ENCODE assay signal across 10 mouse cellular contexts in the genomic region with DNA sequence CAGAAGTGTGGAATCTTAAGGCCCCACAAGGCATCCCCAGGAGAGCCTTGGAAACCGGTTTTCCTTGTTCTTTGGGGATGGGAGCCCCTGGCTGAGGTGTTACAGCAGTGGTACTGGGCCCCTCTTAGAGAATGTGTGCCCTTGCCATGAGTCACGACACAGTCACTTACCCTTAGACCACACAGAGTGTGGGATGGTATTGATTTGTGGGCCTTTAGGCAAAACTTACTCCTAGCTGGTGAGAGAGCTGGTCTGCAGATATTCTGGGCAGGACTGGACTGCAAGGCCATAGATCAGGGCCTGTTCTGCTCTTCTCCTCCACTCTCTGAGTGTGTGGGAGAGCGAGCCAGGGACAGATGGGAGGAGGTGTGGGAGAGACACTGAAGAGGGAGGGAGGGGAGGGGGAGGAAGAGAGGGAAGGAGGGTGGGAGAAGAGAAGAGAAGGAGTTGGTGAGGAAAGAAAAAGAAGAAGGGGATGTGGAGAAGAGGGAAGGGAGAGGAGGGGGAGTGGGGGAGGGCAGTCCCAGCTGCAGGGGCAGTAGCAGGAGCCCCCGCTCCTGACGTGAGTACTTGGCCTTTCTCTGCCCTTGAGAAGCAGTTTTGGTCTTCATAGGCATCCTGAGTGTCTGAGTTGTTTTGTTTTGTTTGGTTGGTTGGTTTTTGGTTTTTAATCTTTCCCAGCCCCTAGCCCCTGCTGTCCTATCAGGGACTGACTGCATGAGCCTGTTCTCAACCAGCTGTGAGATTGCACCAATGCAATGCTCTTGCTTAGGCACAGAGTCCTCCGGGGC. TPM values are rescaled to one million over a fixed set of nuclear protein-coding genes. Genes with fewer than 3 reads are reported as not detected.
DNase-seq lines count a peak whose midpoint lies in the region; ATAC-seq and TF ChIP-seq lines count a peak whose summit lies in the region.
"Had no signal": no experiment of that assay in that cellular context is flagged by ENCODE, and none has a peak within 500 bp of the region (broad histone marks: within the 10 kb centered on the region; RNA-seq: fewer than 3 reads in every experiment).

No protein-coding gene starts in this region.

- intact Hi-C loops in heart, postnatal 25 days (cut with DNase I) = no loop called here

- H3K36me3 ChIP-seq in heart, embryonic 15.5 days = no peaks in the 10 kb centered on the region
- no peaks in the 10 kb centered on the region for H3K36me3 ChIP-seq in kidney, postnatal 0 days (ENCODE audit: insufficient read depth, low read length)
- H3K36me3 ChIP-seq in thymus, adult 2 months (ENCODE audit: control insufficient read depth, insufficient read depth, low read length) = no peaks in the 10 kb centered on the region

- TF ChIP-seq CTCF in kidney, postnatal 0 days (IDR thresholded peaks at IDR 0.05; ENCODE audit: low read depth) = no peak
- TF ChIP-seq CTCF in thymus, adult 2 months (IDR thresholded peaks at IDR 0.05; ENCODE audit: borderline replicate concordance, control insufficient read depth, extremely low read depth, insufficient read depth, low read length, poor library complexity) = no peak

- no peaks in the 10 kb centered on the region for H3K27me3 ChIP-seq in heart, embryonic 15.5 days
- H3K27me3 ChIP-seq in kidney, postnatal 0 days (ENCODE audit: insufficient read depth, low read length) = no peaks in the 10 kb centered on the region
- H3K27me3 ChIP-seq in thymus, adult 2 months (ENCODE audit: control insufficient read depth, insufficient read depth, low read length) = no peaks in the 10 kb centered on the region

- H3K4me3 ChIP-seq in heart, embryonic 15.5 days = no peak overlapping the region
- no peak overlapping the region for H3K4me3 ChIP-seq in kidney, postnatal 0 days (replicated peaks; ENCODE audit: low read depth, low read length)
- H3K4me3 ChIP-seq in thymus, adult 2 months (ENCODE audit: control insufficient read depth, insufficient read depth, low read length) = no peak overlapping the region

- no peak for DNase-seq in heart, postnatal 25 days (ENCODE audit: low spot score)
- DNase-seq in urinary bladder, postnatal 14 days (ENCODE audit: low spot score) = peak; percentile 38
- DNase-seq in urinary bladder, postnatal 36 days (ENCODE audit: low spot score in 2 of 2) = no peak
- peak; percentile 81 for DNase-seq in kidney, postnatal 0 days (ENCODE audit: low spot score)
- DNase-seq in testis, postnatal 14 days (ENCODE audit: low spot score) = peak; percentile 62
- DNase-seq in thymus, adult 2 months = no peak
- DNase-seq in B cell, adult 2 months = no peak
- DNase-seq: right cerebral cortex, postnatal 25 days; thymus, postnatal 36 days had no signal

- H3K9ac ChIP-seq in heart, embryonic 15.5 days = no peak overlapping the region
- H3K9ac ChIP-seq in kidney, postnatal 0 days (ENCODE audit: low read depth, low read length) = no peak overlapping the region

- no peak for TF ChIP-seq POLR2A in thymus, adult 2 months (IDR thresholded peaks at IDR 0.05; ENCODE audit: control insufficient read depth, extremely low read depth, insufficient read depth, low read length, poor library complexity)

- H3K27ac ChIP-seq in heart, embryonic 15.5 days = peak overlapping the region; percentile 24; the same call in 1 of the 2 replicates
- H3K27ac ChIP-seq in kidney, postnatal 0 days = peak overlapping the region; percentile 60
- H3K27ac ChIP-seq in thymus, adult 2 months (ENCODE audit: control insufficient read depth, insufficient read depth, low read length) = no peak overlapping the region

- ATAC-seq in heart, embryonic 15.5 days (replicated peaks; ENCODE audit: insufficient number of reproducible peaks, insufficient read depth, low FRiP score, low read depth) = no peak
- ATAC-seq in kidney, postnatal 0 days (replicated peaks; ENCODE audit: low FRiP score, low read depth) = peak; percentile 85

- H3K9me3 ChIP-seq in heart, embryonic 15.5 days (replicated peaks) = no peaks in the 10 kb centered on the region
- no peaks in the 10 kb centered on the region for H3K9me3 ChIP-seq in kidney, postnatal 0 days (replicated peaks; ENCODE audit: low read length)

- 48% methylated on average over 6 of the region's 6 CpGs for WGBS in heart, embryonic 15.5 days
- WGBS in kidney, postnatal 0 days = 22% methylated on average over 5 of the region's 6 CpGs
- WGBS in thymus, adult 2 months = 83% methylated on average over 6 of the region's 6 CpGs

- peaks cover 42% of the 10 kb centered on the region for H3K4me1 ChIP-seq in heart, embryonic 15.5 days (replicated peaks)
- peaks cover 24% of the 10 kb centered on the region for H3K4me1 ChIP-seq in kidney, postnatal 0 days (replicated peaks; ENCODE audit: insufficient read depth, low read length)
- H3K4me1 ChIP-seq in thymus, adult 2 months (replicated peaks; ENCODE audit: control insufficient read depth, insufficient read depth, low read length) = peaks cover 72% of the 10 kb centered on the region

- H3K4me2 ChIP-seq in heart, embryonic 15.5 days = no peak overlapping the region
- no peak overlapping the region for H3K4me2 ChIP-seq in kidney, postnatal 0 days (ENCODE audit: low read length)

RNA-seq across cellular contexts. Expression of gene Hpcal1, which starts 42.7 kb away (rescaled TPM):
- 20.7 and 29.3 TPM in 2 replicates for polyA plus RNA-seq in heart, embryonic 15.5 days (2015; fragmentation: Nextera tagmentation; extraction: Ambion mirVana)
- 10 to 100 TPM; 15.3 to 20.8 TPM for total RNA-seq in heart, postnatal 25 days (2021)
- 70.6 and 71.0 TPM in 2 replicates for polyA plus RNA-seq in kidney, postnatal 0 days (2015; fragmentation: Nextera tagmentation; extraction: Ambion mirVana)
- polyA plus RNA-seq in thymus, adult 2 months (2012; rRNA removed) = 322 and 334 TPM in 2 replicates

Comparison
In these comparisons a context has a peak if more than half of its experiments do, and no peak if none do; other contexts are left out.
1. DNase-seq: peak in urinary bladder, postnatal 14 days (single experiment), kidney, postnatal 0 days (single experiment) and testis, postnatal 14 days (single experiment); none in heart, postnatal 25 days (single experiment), urinary bladder, postnatal 36 days (0 of 2), thymus, adult 2 months (single experiment) and B cell, adult 2 months (0 of 2).